Mouse (Mus musculus) embryo, embryonic 11 days (tissue): Measurements from ENCODE around the gene Igfbp3.

ENCODE experiments used
- DNase-seq: peaks from one replicate; pipeline ENCODE4 v3.0.0-alpha.2; 2015

The Igfbp3 gene

GRCm38 (mm10) chr11:7160637-7161101, 53.1 kb downstream of the Igfbp3 start:
- DNase-seq, result peak; percentile 33

- no peak for DNase-seq
Observed at GRCm38 (mm10) chr11:7160146-7160545, 53.6 kb downstream of the Igfbp3 start.

- no peak for DNase-seq
Observed at GRCm38 (mm10) chr11:7158196-7158595, 55.5 kb downstream of the Igfbp3 start.

- no peak for DNase-seq
Observed at GRCm38 (mm10) chr11:7156427-7156826, 57.3 kb downstream of the Igfbp3 start.
